18 mouse cellular contexts compared by ENCODE assay signal in genomic region chr9:88938312-88938711, GRCm38 (mm10). TPM values are rescaled to one million over a fixed set of nuclear protein-coding genes. Genes with fewer than 3 reads are reported as not detected.
DNase-seq lines count a peak whose midpoint lies in the region; ATAC-seq and TF ChIP-seq lines count a peak whose summit lies in the region.
"Not testable (repeated sequence)": the region's sequence is repeated elsewhere in the genome, so short reads cannot be mapped to it uniquely, and the experiment has no call there.
"Had no signal": no experiment of that assay in that cellular context is flagged by ENCODE, and none has a peak within 500 bp of the region (broad histone marks: within the 10 kb centered on the region; RNA-seq: fewer than 3 reads in every experiment).

No protein-coding gene starts in this region.

- peak overlapping the region; percentile 52; the same call in 1 of the 2 replicates for H3K27ac ChIP-seq in CH12.LX (ENCODE audit: insufficient read depth, low read depth)
- not testable (repeated sequence) for H3K27ac ChIP-seq in gastrocnemius, adult 2 months; lung, embryonic 14.5 days (ENCODE audit: low read depth); midbrain, postnatal 0 days (ENCODE audit: low read depth, low read length); stomach, postnatal 0 days (replicated peaks)

- TF ChIP-seq CTCF in CH12.LX (conservative IDR thresholded peaks at IDR 0.05 in 1 of 2, IDR thresholded peaks at IDR 0.05 in 1 of 2; ENCODE audit: low read depth in 2 of 2, low read length in 2 of 2), result peak in 1 of 2 experiments; percentile 32; a peak in 2 of 4 replicates
- peak; percentile 11; the same call in 1 of the 2 replicates for TF ChIP-seq CTCF in gastrocnemius, adult 2 months (IDR thresholded peaks at IDR 0.05)
- peak; percentile 22 for TF ChIP-seq CTCF in lung, embryonic 14.5 days (IDR thresholded peaks at IDR 0.05; ENCODE audit: low read depth)
- peak; percentile 28 for TF ChIP-seq CTCF in midbrain, postnatal 0 days (IDR thresholded peaks at IDR 0.05)
- TF ChIP-seq CTCF in stomach, postnatal 0 days (IDR thresholded peaks at IDR 0.05; ENCODE audit: low read depth), result peak; percentile 41

- not testable (repeated sequence) for ATAC-seq in lung, embryonic 14.5 days (ENCODE audit: insufficient read depth); stomach, postnatal 0 days (ENCODE audit: low FRiP score, low TSS enrichment)
- peak; percentile 56; the same call in 1 of the 2 replicates for ATAC-seq in midbrain, postnatal 0 days (ENCODE audit: low FRiP score)

- not testable (repeated sequence) for H3K9ac ChIP-seq in CH12.LX (ENCODE audit: insufficient read depth, low read depth); lung, embryonic 14.5 days; midbrain, postnatal 0 days (replicated peaks; ENCODE audit: low read length, poor library complexity, severe bottlenecking); stomach, postnatal 0 days (ENCODE audit: low read length)

- not testable (repeated sequence) for H3K9me3 ChIP-seq in CH12.LX (replicated peaks; ENCODE audit: low read length); lung, embryonic 14.5 days (ENCODE audit: low read depth, low read length); midbrain, postnatal 0 days (ENCODE audit: low read length); stomach, postnatal 0 days (ENCODE audit: control insufficient read depth, low read length)

- H3K27me3 ChIP-seq in CH12.LX (replicated peaks); lung, embryonic 14.5 days (ENCODE audit: insufficient read depth, low read length); midbrain, postnatal 0 days (ENCODE audit: insufficient read depth, low read length); stomach, postnatal 0 days (ENCODE audit: control insufficient read depth, insufficient read depth, low read length): not testable (repeated sequence)

- not testable (repeated sequence) for DNase-seq in CH12.LX (ENCODE audit: extremely low read depth); gastrocnemius, adult 2 months; lung, embryonic 14.5 days; midbrain, postnatal 0 days (ENCODE audit: low spot score); stomach, postnatal 0 days (ENCODE audit: low spot score)
- peak; percentile 43 to 55 for DNase-seq in cerebellum, postnatal 10 days
- peak; percentile 18 for DNase-seq in kidney, adult 18-20 months
- peak; percentile 22 to 52 for DNase-seq in layer of hippocampus, postnatal 10 days (ENCODE audit: low spot score in 2 of 2)

- not testable (repeated sequence) for H3K4me1 ChIP-seq in CH12.LX (ENCODE audit: control insufficient read depth in 1 of 2, insufficient read depth in 2 of 2); lung, embryonic 14.5 days (ENCODE audit: insufficient read depth); midbrain, postnatal 0 days (ENCODE audit: insufficient read depth, low read length); stomach, postnatal 0 days (replicated peaks; ENCODE audit: control insufficient read depth, insufficient read depth)

- not testable (repeated sequence) for TF ChIP-seq POLR2A in CH12.LX (IDR thresholded peaks at IDR 0.05; ENCODE audit: low read depth, low read length)

- 6% methylated on average over 1 of the region's 3 CpGs for WGBS in lung, embryonic 14.5 days
- 14% methylated on average over 1 of the region's 3 CpGs for WGBS in midbrain, postnatal 0 days
- WGBS in stomach, postnatal 0 days, result 22% methylated on average over 1 of the region's 3 CpGs

- dilution Hi-C loops in CH12.LX (cut with MboI; ENCODE audit: extremely low pct_ligation_motif_present, extremely low pct_unique_long_range_greater_than_20kb, low sequenced_read_pairs), result not testable (repeated sequence)

- intact Hi-C loops in gastrocnemius, adult 2 months (cut with DNase I), result not testable (repeated sequence)

- not testable (repeated sequence) for H3K4me2 ChIP-seq in CH12.LX (ENCODE audit: insufficient read depth, low read depth, poor library complexity, severe bottlenecking); lung, embryonic 14.5 days; midbrain, postnatal 0 days (ENCODE audit: low read depth, low read length, poor library complexity, severe bottlenecking); stomach, postnatal 0 days (replicated peaks; ENCODE audit: low read depth)

- not testable (repeated sequence) for H3K79me2 ChIP-seq in CH12.LX (replicated peaks; ENCODE audit: control insufficient read depth, extremely low read depth, insufficient read depth, poor library complexity, severe bottlenecking)

- H3K36me3 ChIP-seq in CH12.LX (replicated peaks in 1 of 2; ENCODE audit: control insufficient read depth in 1 of 2, insufficient read depth in 1 of 2, low read length in 1 of 2); lung, embryonic 14.5 days (ENCODE audit: insufficient read depth); midbrain, postnatal 0 days (ENCODE audit: insufficient read depth, low read length); stomach, postnatal 0 days (ENCODE audit: control insufficient read depth, insufficient read depth, low read length): not testable (repeated sequence)

- in situ Hi-C loops in CH12.LX (cut with MboI; ENCODE audit: low pct_ligation_motif_present, low pct_unique_long_range_greater_than_20kb, low sequenced_read_pairs), result not testable (repeated sequence)

- H3K4me3 ChIP-seq in CH12.LX (replicated peaks in 1 of 3; ENCODE audit: low read depth in 2 of 3, low read length in 2 of 3, poor library complexity in 1 of 3); gastrocnemius, adult 2 months; lung, embryonic 14.5 days (ENCODE audit: low read depth, low read length); midbrain, postnatal 0 days (ENCODE audit: low read depth, low read length); stomach, postnatal 0 days (ENCODE audit: low read depth, low read length): not testable (repeated sequence)

- peak; percentile 17 for TF ChIP-seq RAD21 in CH12.LX (IDR thresholded peaks at IDR 0.05; ENCODE audit: low read depth, low read length)

- not testable (repeated sequence) for TF ChIP-seq EP300 in CH12.LX (IDR thresholded peaks at IDR 0.05; ENCODE audit: low read length); stomach, postnatal 0 days (optimal IDR thresholded peaks at IDR 0.05)

TF ChIP-seq in CH12.LX, 34 proteins besides CTCF, POLR2A, EP300 and RAD21:
- peak; percentile 33 for TF ChIP-seq SMC3 (IDR thresholded peaks at IDR 0.05; ENCODE audit: low read depth, low read length)
TF ChIP-seq in CH12.LX: peak in this region for 1; not testable (repeated sequence) for 33.

RNA-seq across cellular contexts. Expression of gene Bcl2a1a, which starts 18.4 kb away (rescaled TPM):
- 102 and 193 TPM in 2 replicates for total RNA-seq in CH12.LX (2012; rRNA removed)
- 290 and 313 TPM in 2 replicates for total RNA-seq in CH12.LX (2014; rRNA removed)
- polyA plus RNA-seq in CH12.LX (2012; ENCODE audit: insufficient read length, low read depth), result 162 and 181 TPM in 2 replicates
- total RNA-seq in gastrocnemius, adult 2 months (2021), result not detected
- not detected for total RNA-seq in layer of hippocampus, postnatal 10 days (2021)
- 1.9 and 3.8 TPM in 2 replicates for polyA plus RNA-seq in lung, embryonic 14.5 days (2014; fragmentation: Nextera tagmentation; extraction: Ambion mirVana)
- not detected in 2 replicates for total RNA-seq in midbrain, postnatal 0 days (2014; rRNA removed)
- polyA plus RNA-seq in midbrain, postnatal 0 days (2015; fragmentation: Nextera tagmentation; extraction: Ambion mirVana), result 0.28 TPM in 1 of 2 replicates, not detected in the other
- polyA plus RNA-seq in stomach, postnatal 0 days (2015; fragmentation: Nextera tagmentation; extraction: Ambion mirVana), result 0.22 and 0.65 TPM in 2 replicates
- total RNA-seq: gastrocnemius, adult 18-20 months; left cerebral cortex, postnatal 36 days had no signal
- polyA plus RNA-seq: embryonic facial prominence, embryonic 11.5 days; erythroblast, embryonic 14.5 days; forebrain, embryonic 14.5 days; heart, embryonic 14.5 days; hindbrain, embryonic 10.5 days; kidney, embryonic 15.5 days; midbrain, embryonic 10.5 days; neural tube, embryonic 13.5 days had no signal

Comparison
In these comparisons a context has a peak if more than half of its experiments do, and no peak if none do; other contexts are left out.
1. RNA of gene Bcl2a1a, which starts 18.4 kb away (total RNA-seq): 102 to 313 TPM in CH12.LX; not detected in gastrocnemius, adult 2 months, not detected in layer of hippocampus, postnatal 10 days and not detected in midbrain, postnatal 0 days; every median in the first group is over 10 times any median in the second.